Mouse (Mus musculus) kidney, adult 18-20 months (tissue): Measurements from ENCODE around the gene Plvap.

Source experiments
- DNase-seq: peaks from one replicate; pipeline ENCODE4 v3.0.0; 2021

The Plvap gene

GRCm38 (mm10) chr8:71485142-71486135 lies 26.1 kb downstream of the Plvap start, which contains the start of gene Ano8:
Gene Ano8, minus strand, starts transcription at chr8:71485963.
- DNase-seq: peak; percentile 84

- DNase-seq: no peak
Observed at GRCm38 (mm10) chr8:71484736-71485135, 26.8 kb downstream of the Plvap start.

GRCm38 (mm10) chr8:71483932-71484331 lies 27.6 kb downstream of the Plvap start:
- peak; percentile 42 for DNase-seq

- no peak for DNase-seq
Observed at GRCm38 (mm10) chr8:71478943-71479342, 32.6 kb downstream of the Plvap start.

- no peak for DNase-seq
Observed at GRCm38 (mm10) chr8:71477196-71477845, 34.2 kb downstream of the Plvap start.

- DNase-seq: peak; percentile 85
Observed at GRCm38 (mm10) chr8:71476099-71476940, 35.2 kb downstream of the Plvap start.

- DNase-seq: no peak
Observed at GRCm38 (mm10) chr8:71475702-71476075, 35.9 kb downstream of the Plvap start.

- DNase-seq: no peak
Observed at GRCm38 (mm10) chr8:71474785-71475701, 36.5 kb downstream of the Plvap start.

- DNase-seq: no peak
Observed at GRCm38 (mm10) chr8:71474344-71474743, 37.2 kb downstream of the Plvap start.

- DNase-seq: no peak
Observed at GRCm38 (mm10) chr8:71472601-71473386, 38.8 kb downstream of the Plvap start.

GRCm38 (mm10) chr8:71471861-71472260 lies 39.7 kb downstream of the Plvap start:
- no peak for DNase-seq

- DNase-seq: no peak
Observed at GRCm38 (mm10) chr8:71470913-71471255, 40.7 kb downstream of the Plvap start.

GRCm38 (mm10) chr8:71470146-71470912 lies 41.2 kb downstream of the Plvap start:
- no peak for DNase-seq

- DNase-seq: peak; percentile 38
Observed at GRCm38 (mm10) chr8:71469411-71469810, 42.1 kb downstream of the Plvap start.

GRCm38 (mm10) chr8:71468916-71469315 lies 42.6 kb downstream of the Plvap start, which contains the start of gene Dda1:
Gene Dda1, plus strand, starts transcription at chr8:71469199.
- DNase-seq: peak; percentile 96

- no peak for DNase-seq
Observed at GRCm38 (mm10) chr8:71468001-71468400, 43.6 kb downstream of the Plvap start.

GRCm38 (mm10) chr8:71467201-71467600 lies 44.4 kb downstream of the Plvap start:
- DNase-seq: no peak

- no peak for DNase-seq
Observed at GRCm38 (mm10) chr8:71466198-71466597, 45.4 kb downstream of the Plvap start.

GRCm38 (mm10) chr8:71465733-71466132 lies 45.8 kb downstream of the Plvap start:
- DNase-seq: no peak
